Mouse (Mus musculus) kidney, postnatal 10 days (tissue): Measurements from ENCODE around the gene Nckap5l.

Experiments used
- DNase-seq: peaks from one replicate; pipeline ENCODE4 v3.0.0; 2021; ENCODE audit warnings: mixed read lengths

Gene Nckap5l

GRCm38 (mm10) chr15:99423884-99424283 is 33.7 kb downstream of the Nckap5l start:
- DNase-seq = no peak

GRCm38 (mm10) chr15:99423131-99423530 is 34.4 kb downstream of the Nckap5l start:
- DNase-seq = no peak

GRCm38 (mm10) chr15:99422551-99422950 is 35.0 kb downstream of the Nckap5l start:
- DNase-seq = no peak

GRCm38 (mm10) chr15:99421676-99422075 is 35.9 kb downstream of the Nckap5l start:
- DNase-seq = no peak

GRCm38 (mm10) chr15:99421152-99421551 is 36.4 kb downstream of the Nckap5l start:
- peak; percentile 62 for DNase-seq

- peak; percentile 89 for DNase-seq
Measured at GRCm38 (mm10) chr15:99420521-99421014, 37.0 kb downstream of the Nckap5l start.

GRCm38 (mm10) chr15:99420101-99420500 is 37.4 kb downstream of the Nckap5l start:
- no peak for DNase-seq

GRCm38 (mm10) chr15:99417692-99418271 is 39.8 kb downstream of the Nckap5l start:
- no peak for DNase-seq

- DNase-seq = no peak
Measured at GRCm38 (mm10) chr15:99416957-99417356, 40.6 kb downstream of the Nckap5l start.

- DNase-seq = peak; percentile 91
Measured at GRCm38 (mm10) chr15:99416348-99416882, 41.1 kb downstream of the Nckap5l start.

GRCm38 (mm10) chr15:99415793-99416192 is 41.8 kb downstream of the Nckap5l start:
- DNase-seq = peak; percentile 80

- no peak for DNase-seq
Measured at GRCm38 (mm10) chr15:99411747-99412146, 45.8 kb downstream of the Nckap5l start.

- DNase-seq = no peak
Measured at GRCm38 (mm10) chr15:99408845-99409244, 48.7 kb downstream of the Nckap5l start.

GRCm38 (mm10) chr15:99406986-99407570 is 50.5 kb downstream of the Nckap5l start:
- DNase-seq = no peak

GRCm38 (mm10) chr15:99405150-99405549 is 52.4 kb downstream of the Nckap5l start:
- DNase-seq = peak; percentile 40

GRCm38 (mm10) chr15:99403159-99403889 is 54.2 kb downstream of the Nckap5l start:
- peak; percentile 38 for DNase-seq

GRCm38 (mm10) chr15:99400602-99401001 is 56.9 kb downstream of the Nckap5l start:
- no peak for DNase-seq

GRCm38 (mm10) chr15:99399503-99400245 is 57.9 kb downstream of the Nckap5l start:
- DNase-seq = no peak

GRCm38 (mm10) chr15:99397622-99398021 is 59.9 kb downstream of the Nckap5l start:
- no peak for DNase-seq

GRCm38 (mm10) chr15:99396875-99397274 is 60.7 kb downstream of the Nckap5l start:
- no peak for DNase-seq

- DNase-seq = no peak
Measured at GRCm38 (mm10) chr15:99396462-99396861, 61.1 kb downstream of the Nckap5l start.

GRCm38 (mm10) chr15:99393386-99394252 is 63.9 kb downstream of the Nckap5l start:
- DNase-seq = peak; percentile 79
